Mouse (Mus musculus) ovary, postnatal 36 days (tissue): ENCODE results near the gene Col4a4.
A peak's percentile ranks its signal among the peaks of the same experiment; 100 is the strongest.

Experiments
- DNase-seq: peaks from one replicate; pipeline ENCODE4 v3.0.0; 2022; ENCODE audit warnings: low spot score, mixed read lengths

The Col4a4 gene

GRCm38 (mm10) chr1:82586713-82587399 lies at the start of gene Col4a4, which contains the start of gene Col4a3:
Col4a4 (minus strand) TSS chr1:82586849.
Col4a3 (plus strand) TSS chr1:82586921.
- DNase-seq = peak; percentile 66

GRCm38 (mm10) chr1:82636321-82636720 lies 49.7 kb upstream of the Col4a4 start:
- no peak for DNase-seq

DNA sequence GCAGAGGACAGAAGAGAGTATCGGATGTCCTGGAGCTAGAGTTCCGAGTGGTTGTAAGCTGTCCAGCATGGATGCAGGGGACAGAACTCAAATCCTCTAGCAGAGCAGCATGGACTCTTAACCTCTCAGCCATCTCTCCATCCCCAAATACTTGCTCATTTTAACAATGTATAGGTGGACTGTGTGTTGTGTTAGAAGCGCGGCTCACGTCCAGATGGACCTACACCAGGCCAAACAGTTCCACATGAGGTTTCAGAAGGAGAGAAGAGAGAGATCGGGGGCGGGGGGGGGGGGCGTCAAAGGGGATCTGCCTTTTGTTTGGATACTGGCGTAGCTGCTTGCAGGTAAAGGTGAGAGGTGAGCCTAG lies 48.6 kb upstream of the Col4a4 start:
- no peak for DNase-seq

GRCm38 (mm10) chr1:82634545-82635253 lies 48.0 kb upstream of the Col4a4 start:
- peak; percentile 82 for DNase-seq

- DNase-seq = no peak
Observed at GRCm38 (mm10) chr1:82631169-82631792, 44.6 kb upstream of the Col4a4 start.

DNA sequence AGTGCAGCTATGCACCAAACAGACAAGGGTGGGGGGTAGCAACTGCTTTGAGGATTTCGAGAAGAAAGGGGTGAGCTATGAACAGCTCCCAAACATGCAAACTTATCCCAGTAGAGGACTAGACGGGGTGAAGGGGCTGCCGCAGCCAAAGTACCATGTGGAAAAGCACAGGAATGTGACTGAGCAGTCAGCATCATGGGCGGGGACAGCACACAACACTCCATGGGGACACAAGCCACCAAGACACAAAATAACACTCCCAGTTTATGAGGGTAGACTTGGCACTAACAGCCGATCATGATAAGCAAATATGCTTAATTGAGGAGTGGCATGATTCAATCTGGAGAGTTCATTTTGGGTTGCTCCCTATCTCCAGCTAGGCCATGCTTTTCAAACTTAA lies 42.8 kb upstream of the Col4a4 start:
- no peak for DNase-seq

DNA sequence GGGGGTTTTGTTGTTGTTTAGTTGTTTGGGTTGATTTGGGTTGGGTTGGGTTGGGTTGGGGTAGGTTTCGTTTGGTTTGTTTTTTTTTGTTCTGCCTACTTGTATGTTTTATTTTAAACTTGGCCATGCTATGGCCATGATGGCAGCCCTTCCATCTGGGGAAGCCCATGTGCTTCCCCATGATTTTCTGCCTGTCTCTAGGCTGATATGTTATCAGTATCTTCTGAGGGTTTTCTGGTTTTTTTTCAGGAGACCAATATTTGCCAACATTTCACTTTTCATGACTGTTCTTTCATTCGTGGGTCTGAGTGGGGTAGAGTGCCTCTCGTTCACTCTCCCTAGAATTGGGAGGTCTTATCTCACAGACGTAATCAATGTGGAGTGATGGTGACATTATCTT lies 41.0 kb upstream of the Col4a4 start:
- DNase-seq = no peak

GRCm38 (mm10) chr1:82625474-82625873 lies 38.8 kb upstream of the Col4a4 start:
- no peak for DNase-seq

DNA sequence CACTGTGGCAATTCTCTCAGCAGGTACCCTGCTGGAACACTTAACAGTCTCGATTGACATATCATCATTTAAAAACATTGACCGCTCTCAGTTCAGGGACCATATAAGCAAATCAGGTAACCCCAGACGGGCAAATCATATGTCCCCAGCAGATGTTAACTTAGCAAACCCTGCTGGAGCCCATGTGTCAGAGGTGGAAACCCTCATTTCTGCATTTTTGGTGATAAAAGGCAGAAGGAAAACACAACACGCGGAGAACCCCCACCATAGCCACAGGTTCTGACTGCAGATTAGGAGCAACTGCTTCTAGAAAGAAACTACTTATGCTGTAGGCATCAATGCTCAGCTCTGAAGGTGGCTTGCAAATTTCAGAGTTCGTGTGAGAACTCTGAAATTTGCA lies 38.3 kb upstream of the Col4a4 start:
- no peak for DNase-seq

DNA sequence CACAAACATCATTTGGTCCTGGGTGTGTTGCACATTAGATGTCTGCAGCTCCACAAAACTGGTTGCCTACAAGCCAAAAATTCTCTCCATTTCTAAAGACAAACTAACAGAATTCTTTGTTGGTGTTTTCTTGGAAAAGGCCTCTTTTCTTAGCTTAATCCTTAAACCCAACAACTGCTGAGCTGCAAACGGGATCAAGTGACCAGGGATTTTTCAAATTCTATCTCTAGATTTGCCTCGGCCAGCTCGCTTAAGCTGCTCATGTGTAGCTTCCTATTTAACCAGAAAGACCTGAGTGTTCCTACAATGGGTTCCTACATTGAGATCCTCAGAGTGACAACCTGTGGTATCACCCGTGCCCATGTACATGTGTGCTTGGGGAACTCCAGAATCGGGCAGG lies 33.3 kb upstream of the Col4a4 start:
- DNase-seq = no peak

- no peak for DNase-seq
Observed at GRCm38 (mm10) chr1:82618592-82618991, 31.9 kb upstream of the Col4a4 start.

- DNase-seq = no peak
Observed at GRCm38 (mm10) chr1:82618001-82618400, 31.4 kb upstream of the Col4a4 start.

- no peak for DNase-seq
Observed at GRCm38 (mm10) chr1:82612061-82612660, 25.5 kb upstream of the Col4a4 start.

DNA sequence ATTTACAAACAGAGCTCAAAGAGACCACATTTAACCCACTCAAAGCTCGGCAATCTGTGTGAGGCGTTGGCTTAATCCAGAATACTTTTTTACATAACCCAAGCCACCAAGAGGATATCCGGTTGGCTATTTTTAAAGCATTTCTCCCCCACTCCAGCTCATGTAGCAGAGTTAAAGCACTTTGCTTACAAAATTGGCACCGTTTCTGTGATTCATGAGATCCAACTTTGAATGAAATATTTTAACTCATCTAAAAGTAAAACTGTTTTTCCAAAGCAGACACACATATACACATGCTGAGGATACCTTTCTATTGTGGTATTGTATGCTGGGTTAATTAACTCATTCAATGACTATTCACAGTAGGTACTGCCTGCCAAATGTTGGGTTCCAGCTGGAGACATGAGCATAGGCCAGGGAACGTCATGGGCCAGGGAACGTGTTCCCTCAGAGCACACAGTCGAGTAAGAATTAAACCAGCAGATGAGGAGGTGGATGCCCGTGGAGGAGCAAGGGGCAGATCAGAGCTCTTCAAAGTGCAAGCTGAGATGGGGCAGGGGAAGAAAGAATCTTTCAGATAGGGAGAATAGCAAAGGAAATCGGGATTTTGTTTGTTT lies 22.1 kb upstream of the Col4a4 start:
- DNase-seq = no peak

- DNase-seq = no peak
Observed at GRCm38 (mm10) chr1:82605856-82606255, 19.2 kb upstream of the Col4a4 start.

GRCm38 (mm10) chr1:82605347-82605746 lies 18.7 kb upstream of the Col4a4 start:
- no peak for DNase-seq

DNA sequence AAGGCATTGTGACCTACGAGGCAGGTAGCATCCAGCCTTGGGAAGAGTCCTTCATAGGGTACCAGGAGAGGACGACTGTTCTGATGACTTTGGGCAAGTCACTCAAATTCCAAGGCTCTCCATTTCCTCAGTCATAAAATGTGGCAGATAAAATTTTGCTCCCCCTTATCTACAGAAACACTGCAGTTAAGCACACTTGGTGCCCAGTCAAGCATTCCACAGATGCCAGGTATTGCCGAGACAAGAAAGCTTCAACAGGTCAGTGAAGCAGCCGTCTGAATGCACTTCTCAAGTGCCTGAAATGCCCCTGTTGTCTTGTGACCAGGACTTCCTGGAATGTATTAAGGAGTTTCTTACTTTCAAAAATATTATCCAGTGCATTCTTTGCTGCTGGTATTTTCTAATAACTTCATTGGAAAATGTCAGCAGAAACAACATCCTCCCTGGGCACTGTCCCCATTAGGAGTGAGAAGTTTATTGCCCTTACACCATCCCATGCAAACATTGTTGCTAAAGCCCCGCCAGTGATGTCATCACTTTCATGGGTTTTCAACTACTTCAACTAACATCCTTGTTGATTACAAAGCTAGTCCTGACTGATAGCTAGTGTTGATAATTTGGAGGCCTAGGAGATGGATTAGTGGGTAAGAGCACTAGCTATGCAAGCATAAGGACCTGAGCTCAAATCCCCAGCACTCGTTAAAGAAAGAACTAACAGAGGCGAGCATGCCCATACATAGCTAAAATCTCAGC lies 16.7 kb upstream of the Col4a4 start:
- DNase-seq = no peak

GRCm38 (mm10) chr1:82596864-82597596 lies 10.4 kb upstream of the Col4a4 start:
- DNase-seq = peak; percentile 50

DNA sequence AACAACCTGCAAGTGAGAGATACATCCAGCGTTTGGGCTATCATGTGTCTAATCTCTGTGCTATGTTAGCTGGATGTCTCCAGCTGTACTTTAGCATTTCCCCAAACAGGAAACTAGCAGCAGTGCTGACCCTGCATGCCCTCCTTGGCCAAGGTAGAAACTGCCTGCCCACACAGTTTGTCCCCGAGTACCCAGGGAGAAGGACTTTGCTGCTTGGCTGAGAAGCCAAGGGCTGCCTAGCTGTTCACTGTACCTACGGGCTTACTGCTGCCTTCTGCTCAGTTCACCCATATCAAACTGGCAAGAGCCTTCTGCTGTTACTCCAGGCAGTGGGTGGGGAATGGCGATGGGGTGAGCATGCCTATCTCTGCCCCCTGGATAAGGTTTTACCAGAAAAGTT lies 3.6 kb upstream of the Col4a4 start:
- DNase-seq = no peak

DNA sequence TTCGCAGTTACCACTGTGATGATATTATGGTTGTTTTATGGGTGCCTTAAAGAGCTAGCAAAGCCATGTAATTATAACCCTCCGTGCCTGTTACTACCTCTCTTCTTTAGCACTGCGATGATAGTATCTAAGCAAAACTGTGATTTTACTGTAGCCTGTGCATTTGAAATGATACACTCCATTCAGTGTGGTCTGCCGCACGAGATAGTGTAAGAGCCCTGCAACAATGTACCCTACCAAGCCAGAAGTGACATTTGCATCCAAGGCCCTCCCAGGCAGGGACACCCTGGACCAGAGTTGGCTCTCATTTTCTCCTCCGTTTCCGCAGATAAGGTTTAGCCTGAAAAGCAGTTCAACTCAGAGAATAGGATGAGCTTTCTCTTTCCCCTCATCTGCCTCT lies 668 bp downstream of the Col4a4 start:
- no peak for DNase-seq

- DNase-seq = no peak
Observed at GRCm38 (mm10) chr1:82578320-82578719, 8.3 kb downstream of the Col4a4 start.
